Mouse (Mus musculus) common myeloid progenitor, adult 5-6 weeks (primary cell): Measurements from ENCODE around the gene Myo10. TPM values are rescaled to one million over a fixed set of nuclear protein-coding genes. Genes with fewer than 3 reads are reported as not detected.

Source experiments
- ATAC-seq: replicated peaks from 2 replicates; pipeline ENCODE4 v1.8.0; 2016; ENCODE audit warnings: low read depth, mild to moderate bottlenecking, moderate TSS enrichment, inconsistent platforms; ENCODE audit not compliant: poor library complexity, severe bottlenecking
- total RNA-seq: library from RNA; stranded (forward); fragments of 200-1000, 187-1606 nt; gene quantifications from 2 replicates; pipeline ENCODE4 v1.2.3, GENCODE M21; 2017

Gene Myo10
- total RNA-seq, 1 experiment from 2014 or later, result 5.6 TPM

- ATAC-seq, result peak; percentile 76
Observed at GRCm38 (mm10) chr15:25812479-25812878, 190.2 kb downstream of the Myo10 start.

- no peak for ATAC-seq
Observed at GRCm38 (mm10) chr15:25814535-25814934, 192.2 kb downstream of the Myo10 start.

GRCm38 (mm10) chr15:25817191-25817590 lies 194.9 kb downstream of the Myo10 start:
- ATAC-seq, result no peak

GRCm38 (mm10) chr15:25821981-25822380 lies 199.7 kb downstream of the Myo10 start:
- ATAC-seq, result no peak

- ATAC-seq, result no peak
Observed at GRCm38 (mm10) chr15:25822656-25823055, 200.3 kb downstream of the Myo10 start.

GRCm38 (mm10) chr15:25826531-25826961 lies 204.2 kb downstream of the Myo10 start:
- ATAC-seq, result no peak

- peak; percentile 94 for ATAC-seq
Observed at GRCm38 (mm10) chr15:25828464-25828863, 206.1 kb downstream of the Myo10 start.

- ATAC-seq, result peak; percentile 50
Observed at GRCm38 (mm10) chr15:25830426-25830825, 208.1 kb downstream of the Myo10 start.

GRCm38 (mm10) chr15:25834282-25834681 lies 212.0 kb downstream of the Myo10 start:
- no peak for ATAC-seq

GRCm38 (mm10) chr15:25834920-25835674 lies 212.8 kb downstream of the Myo10 start:
- ATAC-seq, result no peak

- ATAC-seq, result peak; percentile 26
Observed at GRCm38 (mm10) chr15:25842462-25843085, 220.2 kb downstream of the Myo10 start.

- ATAC-seq, result peak; percentile 96
Observed at GRCm38 (mm10) chr15:25843086-25843991, 221.0 kb downstream of the Myo10 start, which contains the start of gene Retreg1. TSS of gene Retreg1 (plus strand) at chr15:25843180.

- ATAC-seq, result no peak
Observed at GRCm38 (mm10) chr15:25844013-25844570, 221.8 kb downstream of the Myo10 start.

- no peak for ATAC-seq
Observed at GRCm38 (mm10) chr15:25844771-25845170, 222.4 kb downstream of the Myo10 start.

GRCm38 (mm10) chr15:25847576-25848168 lies 225.3 kb downstream of the Myo10 start:
- ATAC-seq, result no peak

GRCm38 (mm10) chr15:25850552-25850951 lies 228.2 kb downstream of the Myo10 start:
- ATAC-seq, result no peak

GRCm38 (mm10) chr15:25854270-25854904 lies 232.1 kb downstream of the Myo10 start:
- ATAC-seq, result no peak

- ATAC-seq, result peak; percentile 22; the same call in 1 of the 2 replicates
Observed at GRCm38 (mm10) chr15:25858611-25859058, 236.3 kb downstream of the Myo10 start.

- ATAC-seq, result peak; percentile 65
Observed at GRCm38 (mm10) chr15:25859469-25859868, 237.1 kb downstream of the Myo10 start.
